Mouse (Mus musculus) left cerebral cortex, postnatal 4 days (tissue): Measurements from ENCODE around the gene Pkn3. TPM values are rescaled to one million over a fixed set of nuclear protein-coding genes. Genes with fewer than 3 reads are reported as not detected.

Experiments
- DNase-seq: peaks from one replicate; pipeline ENCODE4 v3.0.0-alpha.2; 2022
- intact Hi-C: fragments of 180-260 bp; cut with DNase I; formaldehyde crosslinking; loops from one replicate; pipeline ENCODE4 v1.15.1; 2025
- total RNA-seq, 2 experiments: library from RNA; stranded (reverse); gene quantifications; 2 replicates each; pipeline ENCODE4 v1.2.3; 2021

Gene Pkn3
- total RNA-seq, 2 experiments from 2014 or later: 2.1 to 2.6 TPM

DNA sequence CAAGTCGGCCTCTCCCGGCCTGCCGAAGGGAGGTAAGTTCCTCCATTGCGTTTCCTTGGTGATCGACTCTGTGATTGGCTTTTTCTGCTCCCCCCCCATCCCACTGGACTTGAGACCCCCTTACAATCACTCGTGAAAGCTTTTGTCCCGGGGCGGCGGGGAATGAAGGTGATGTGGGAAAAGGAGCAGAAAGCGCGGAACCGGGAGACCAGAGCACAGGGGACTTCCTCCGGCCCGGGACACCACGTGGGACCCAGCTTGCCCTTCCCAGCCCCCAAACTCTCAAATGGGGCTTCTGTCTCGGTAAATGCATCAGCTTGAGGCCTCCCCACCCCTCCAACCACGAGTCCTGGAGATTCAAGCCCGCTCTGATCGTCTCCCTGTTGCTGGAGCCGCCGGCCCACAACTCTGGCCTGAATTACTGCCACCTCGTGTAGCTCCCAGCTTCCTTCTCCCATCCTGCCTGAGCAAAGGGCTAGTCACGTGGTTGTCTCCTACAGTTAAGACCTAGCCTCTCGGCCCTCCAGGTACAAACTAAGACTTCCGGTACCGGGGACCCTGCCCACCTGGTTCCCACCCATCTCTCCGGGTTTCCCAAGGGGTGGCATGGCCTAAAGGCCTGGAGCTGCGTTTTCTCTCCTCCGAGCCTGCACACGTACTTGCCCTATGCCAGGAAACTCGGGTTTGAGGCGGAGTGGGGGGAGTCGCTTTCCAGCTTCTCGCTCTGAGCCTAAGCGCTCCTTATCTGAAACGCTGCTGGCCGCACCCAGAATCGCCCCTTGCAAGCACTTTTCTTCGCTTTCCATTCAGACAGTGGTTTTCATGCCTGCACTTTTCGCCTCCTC, 15.0 kb upstream of the Pkn3 start:
- intact Hi-C loops: no loop called here
- peak; percentile 51 for DNase-seq

GRCm38 (mm10) chr2:30063235-30063634, 14.2 kb upstream of the Pkn3 start:
- DNase-seq: no peak
- intact Hi-C loops: no loop called here

DNA sequence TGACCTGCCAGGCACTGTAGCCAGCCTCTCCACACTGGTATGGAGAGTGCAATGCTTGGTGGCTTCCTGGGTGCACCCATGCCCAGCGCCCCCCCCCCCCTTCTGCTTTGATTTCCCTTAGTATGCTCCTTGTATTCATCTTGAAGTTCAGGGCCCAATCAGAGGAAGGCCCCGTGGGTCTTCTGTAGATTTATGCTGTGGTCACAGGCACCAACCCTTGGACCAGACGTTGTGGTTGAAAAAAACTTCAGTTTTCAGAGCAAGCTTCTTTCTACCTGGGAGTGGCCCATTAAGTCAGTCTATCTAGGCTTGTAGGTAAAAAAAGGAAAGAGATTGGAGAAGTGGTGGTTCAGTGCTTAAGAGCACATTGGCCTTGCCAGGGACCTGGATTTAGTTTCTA, 13.7 kb upstream of the Pkn3 start:
- intact Hi-C loops: no loop called here
- no peak for DNase-seq

DNA sequence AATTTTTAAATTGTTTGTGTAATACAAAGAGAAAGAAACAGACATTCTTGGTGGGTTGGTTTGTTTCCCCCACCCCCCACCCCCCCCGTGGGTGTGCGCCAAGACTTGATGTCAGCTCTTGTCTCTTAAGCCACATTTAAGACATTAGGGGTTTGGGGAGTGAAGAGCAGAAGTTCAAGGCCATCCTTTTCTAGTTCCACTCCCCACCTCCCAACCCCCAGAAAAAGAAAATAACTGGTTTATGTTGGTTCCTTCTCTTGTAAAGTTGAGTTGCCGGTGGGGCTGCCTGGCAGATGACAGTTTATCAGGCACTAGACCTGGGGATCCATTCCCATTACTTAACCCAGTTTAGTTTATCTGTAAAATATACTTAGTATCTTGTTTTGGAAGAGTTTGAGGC, 13.2 kb upstream of the Pkn3 start:
- DNase-seq: no peak
- intact Hi-C loops: no loop called here

DNA sequence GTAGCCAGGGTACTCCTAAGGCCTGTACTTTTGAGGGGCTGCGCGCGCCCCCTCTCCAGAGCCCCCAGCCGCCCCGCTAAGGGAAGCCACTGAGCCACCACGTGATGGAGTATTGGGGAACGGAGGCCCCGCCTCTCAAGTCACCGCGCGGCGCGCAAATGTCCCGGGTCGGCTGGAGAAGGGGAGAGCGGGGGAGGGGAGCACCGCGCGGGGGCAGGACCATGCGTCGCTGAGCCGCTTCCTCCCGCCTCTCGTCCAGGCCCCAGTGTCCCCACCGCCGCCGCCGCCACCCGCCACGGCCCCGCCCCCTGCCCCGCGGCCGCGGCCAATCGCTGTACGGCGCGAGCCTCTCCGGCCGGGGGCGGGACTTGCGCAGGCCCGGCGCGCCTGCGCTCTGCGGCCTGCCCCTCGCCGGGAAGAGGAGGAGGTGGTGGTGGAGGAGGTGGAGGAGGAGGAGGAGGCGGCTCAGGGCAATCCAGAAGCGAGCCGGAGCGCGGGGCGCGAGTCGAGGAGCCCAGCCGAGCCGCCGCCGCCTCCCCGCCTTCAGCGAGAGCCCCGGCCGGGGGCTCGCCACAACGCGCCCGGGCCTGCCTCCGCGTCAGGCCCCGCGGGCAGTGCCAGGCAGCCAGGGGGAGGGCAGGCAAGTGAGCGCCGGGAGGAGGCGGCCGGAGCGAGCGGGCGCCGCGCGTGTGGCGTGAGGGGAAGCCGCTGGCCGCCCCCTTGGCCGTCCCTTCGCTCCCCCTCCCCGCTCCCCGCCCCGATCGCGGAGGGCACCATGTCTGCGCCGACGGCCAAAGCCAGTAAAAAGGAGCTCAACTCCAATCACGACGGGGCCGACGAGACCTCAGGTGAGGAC, 11.2 kb upstream of the Pkn3 start:
- peak; percentile 98 for DNase-seq
- intact Hi-C loops: no loop called here

GRCm38 (mm10) chr2:30067031-30067888, 10.2 kb upstream of the Pkn3 start:
- intact Hi-C loops: no loop called here
- peak; percentile 50 for DNase-seq

GRCm38 (mm10) chr2:30067962-30068361, 9.5 kb upstream of the Pkn3 start:
- DNase-seq: no peak
- intact Hi-C loops: no loop called here

GRCm38 (mm10) chr2:30072875-30073274, 4.6 kb upstream of the Pkn3 start:
- DNase-seq: no peak
- intact Hi-C loops: no loop called here

DNA sequence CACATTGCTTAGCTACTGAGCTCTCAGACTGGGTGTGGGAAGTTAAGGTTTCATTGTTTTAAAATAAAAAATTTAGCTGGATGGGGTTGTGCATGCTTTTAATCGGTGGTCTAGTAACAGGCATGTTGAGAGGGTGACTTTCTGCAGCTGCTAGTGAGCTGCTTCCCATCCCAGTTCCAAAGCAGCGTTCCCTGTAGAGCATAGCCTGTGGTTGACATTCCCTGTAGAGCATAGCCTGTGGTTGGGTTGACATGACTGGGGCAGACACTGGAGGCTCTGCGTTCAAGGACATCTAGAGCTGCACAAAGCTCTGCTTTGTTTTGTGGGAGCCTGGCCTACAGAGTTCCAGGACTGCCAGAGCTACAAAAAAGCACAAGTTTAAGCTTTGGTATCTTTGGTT, 4.2 kb upstream of the Pkn3 start:
- no peak for DNase-seq
- intact Hi-C loops: no loop called here

DNA sequence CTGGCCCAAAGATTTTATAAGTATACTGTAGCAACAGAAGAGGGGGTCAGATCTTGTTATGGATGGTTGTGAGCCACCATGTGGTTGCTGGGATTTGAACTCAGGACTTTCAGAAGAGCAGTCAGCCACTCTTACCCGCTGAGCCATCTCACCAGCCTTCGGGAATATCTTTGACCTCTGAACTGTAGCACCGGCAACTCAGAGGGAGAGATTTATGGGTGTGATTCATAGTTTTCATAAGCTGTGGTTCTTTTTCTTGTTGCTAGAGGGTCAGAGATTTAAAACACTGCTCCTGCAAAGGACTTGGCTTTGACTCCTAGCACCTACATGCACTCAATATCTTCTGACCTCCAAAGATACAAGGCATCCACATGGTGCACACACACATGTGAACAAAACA, 1.9 kb upstream of the Pkn3 start:
- intact Hi-C loops: no loop called here

GRCm38 (mm10) chr2:30076439-30076838, 1.0 kb upstream of the Pkn3 start:
- intact Hi-C loops: no loop called here
- DNase-seq: no peak

More for the DNA sequence above, 1.9 kb upstream of the Pkn3 start:
- DNase-seq: no peak

DNA sequence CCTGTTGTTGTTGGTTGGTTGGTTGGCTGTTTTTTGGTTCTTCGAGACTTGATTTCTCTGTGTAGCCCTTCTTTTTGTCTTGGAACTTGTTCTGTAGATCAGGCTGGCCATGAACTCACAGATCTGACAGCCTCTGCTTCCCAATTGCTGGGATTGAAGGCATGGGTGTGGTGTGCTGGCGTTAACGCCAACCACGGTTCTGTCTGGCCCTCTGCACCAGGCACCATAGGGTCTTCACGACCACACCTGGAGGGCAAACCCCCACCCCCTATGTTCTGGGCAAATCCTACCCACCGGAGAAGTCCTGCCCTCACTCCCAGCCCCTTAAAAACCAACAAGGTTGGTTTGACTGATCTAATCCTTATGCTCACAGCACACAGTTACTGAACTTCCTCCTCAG, 525 bp upstream of the Pkn3 start:
- no peak for DNase-seq
- intact Hi-C loops: no loop called here

DNA sequence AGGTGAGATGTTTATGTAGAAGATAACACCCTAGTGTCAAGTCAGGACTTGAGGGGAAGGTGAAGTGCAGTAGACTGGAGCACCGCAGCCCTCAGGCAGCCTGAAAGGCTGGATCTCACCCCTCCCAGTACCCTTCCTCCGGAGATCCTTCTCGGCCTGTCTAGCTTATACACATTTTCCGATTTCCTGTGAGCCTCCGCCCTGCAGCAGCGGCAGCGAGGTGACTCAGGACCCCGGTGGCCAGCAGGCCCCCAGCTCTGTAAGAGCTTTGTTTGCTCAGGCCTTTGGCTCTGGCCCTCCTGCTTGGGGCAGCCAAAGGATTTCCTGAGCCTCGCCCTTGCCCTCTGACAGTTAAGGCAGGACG, 847 bp downstream of the Pkn3 start:
- no peak for DNase-seq
- intact Hi-C loops: no loop called here

GRCm38 (mm10) chr2:30078760-30079159, 1.3 kb downstream of the Pkn3 start:
- DNase-seq: no peak
- intact Hi-C loops: no loop called here

DNA sequence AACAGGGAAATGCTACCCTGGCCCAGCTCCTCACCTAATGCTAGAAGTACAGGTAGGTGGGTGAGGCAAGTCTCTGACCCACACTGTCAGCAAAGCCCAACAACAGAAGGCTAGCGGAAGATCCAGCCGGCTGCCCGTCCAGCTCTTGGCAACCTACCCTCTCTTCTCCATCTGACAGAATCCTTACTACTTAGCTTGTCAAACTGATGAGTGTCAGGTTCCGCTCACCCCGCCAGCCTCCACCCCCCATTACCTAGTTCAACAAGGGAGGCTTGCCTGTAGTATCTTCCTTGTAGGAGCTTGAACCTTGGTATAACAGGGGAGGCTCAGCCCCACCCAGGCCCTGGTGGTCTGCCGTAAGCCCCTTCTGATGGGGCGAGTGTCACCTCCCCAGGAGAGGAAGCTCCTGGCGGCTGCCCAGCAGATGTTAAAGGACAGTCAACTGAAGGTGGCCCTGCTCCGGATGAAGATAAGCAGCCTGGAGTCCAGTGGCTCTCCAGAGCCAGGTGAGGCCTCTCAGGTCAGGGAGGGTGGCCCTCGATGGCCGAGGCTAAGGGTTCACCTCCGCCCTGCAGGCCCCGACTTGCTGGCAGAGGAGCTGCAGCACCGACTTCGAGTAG, 2.8 kb downstream of the Pkn3 start:
- intact Hi-C loops: no loop called here
- no peak for DNase-seq

- DNase-seq: no peak
- intact Hi-C loops: no loop called here
Measured at GRCm38 (mm10) chr2:30084113-30084512, 6.6 kb downstream of the Pkn3 start.

GRCm38 (mm10) chr2:30084632-30085031, 7.1 kb downstream of the Pkn3 start:
- intact Hi-C loops: no loop called here
- no peak for DNase-seq

GRCm38 (mm10) chr2:30087310-30087709, 9.8 kb downstream of the Pkn3 start:
- intact Hi-C loops: no loop called here
- no peak for DNase-seq

GRCm38 (mm10) chr2:30091521-30091920, 14.0 kb downstream of the Pkn3 start:
- no peak for DNase-seq
- intact Hi-C loops: no loop called here

DNA sequence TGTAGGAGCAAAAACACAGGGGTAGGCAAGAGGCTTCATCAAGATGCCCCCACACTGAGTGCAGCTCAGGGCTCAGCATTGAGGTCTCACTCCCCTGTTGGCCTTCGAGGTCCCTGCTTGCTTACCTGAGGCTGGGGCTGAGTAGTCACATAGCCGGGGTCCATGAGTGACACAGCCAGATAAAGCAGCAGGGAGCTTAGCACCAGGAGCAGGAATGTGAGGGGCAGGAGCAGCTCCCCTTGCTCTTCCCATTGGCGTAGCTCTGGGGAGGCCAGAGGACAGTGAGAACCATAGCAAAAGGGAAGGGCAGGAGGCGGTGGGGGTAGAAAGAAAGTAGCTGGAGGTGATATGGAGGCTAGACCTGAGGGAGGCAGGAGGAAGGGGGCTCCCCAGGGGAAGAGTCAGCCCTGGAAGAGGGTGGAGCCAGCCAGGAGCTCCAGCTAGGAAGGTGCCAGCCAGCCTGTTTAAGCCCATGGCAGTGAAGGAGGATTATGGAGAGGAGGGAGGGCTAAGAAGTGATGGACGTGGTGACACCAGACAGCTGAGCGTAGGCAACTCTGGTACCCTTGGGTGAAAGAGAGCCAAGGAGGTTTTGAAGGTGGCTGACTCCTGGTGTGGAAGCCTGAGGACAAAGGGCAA, 14.9 kb downstream of the Pkn3 start:
- intact Hi-C loops: no loop called here
- DNase-seq: no peak
